Mouse (Mus musculus) spleen, adult 2 months (tissue): Measurements from ENCODE around the gene Klf14. TPM values are rescaled to one million over a fixed set of nuclear protein-coding genes. Genes with fewer than 3 reads are reported as not detected.

Experiments used
- DNase-seq, 2 experiments: peaks; one replicate each; pipeline versions ENCODE4 v3.0.0 to v3.0.0-alpha.2; 2012 to 2021; ENCODE audit warnings: low spot score in 2 of 2, low read depth in 1 of 2
- H3K27ac ChIP-seq: fragments of 200-500 bp; 2 replicates; pipeline ENCODE4 v1.5.1; 2012; ENCODE audit warnings: low read length, inconsistent platforms; ENCODE audit not compliant: insufficient read depth
- H3K27me3 ChIP-seq: fragments of 200-500 bp; 2 replicates; pipeline ENCODE4 v1.6.1; 2012; ENCODE audit warnings: mild to moderate bottlenecking, moderate library complexity, low read length, inconsistent platforms; ENCODE audit not compliant: control insufficient read depth, insufficient read depth
- H3K36me3 ChIP-seq: fragments of 200-500 bp; 2 replicates; pipeline ENCODE4 v1.6.1; 2012; ENCODE audit warnings: mild to moderate bottlenecking, low read length, inconsistent platforms; ENCODE audit not compliant: control insufficient read depth, insufficient read depth
- H3K4me1 ChIP-seq: fragments of 200-500 bp; 2 replicates; pipeline ENCODE4 v1.6.1; 2011; ENCODE audit warnings: inconsistent platforms; ENCODE audit not compliant: control insufficient read depth, insufficient read depth, insufficient read length
- H3K4me3 ChIP-seq: fragments of 200-500 bp; 2 replicates; pipeline ENCODE4 v1.5.1; 2011; ENCODE audit warnings: mild to moderate bottlenecking, inconsistent platforms; ENCODE audit not compliant: insufficient read depth, insufficient read length; ENCODE audit errors: extremely low read depth
- CTCF ChIP-seq: fragments of 200-500 bp; IDR thresholded peaks from 2 replicates; pipeline ENCODE4 v1.5.1; 2011; ENCODE audit warnings: mild to moderate bottlenecking, inconsistent platforms; ENCODE audit not compliant: insufficient read depth, insufficient read length, insufficient replicate concordance; ENCODE audit errors: extremely low read depth
- POLR2A ChIP-seq: fragments of 200-500 bp; IDR thresholded peaks from 2 replicates; pipeline ENCODE4 v1.6.1; 2011; ENCODE audit warnings: low read depth, low read length, inconsistent platforms
- WGBS: fragments of 180-500 bp; shearing (Covaris S2); methylation state at CpG from one replicate; pipeline ENCODE4 v1.1.7; 2018; 5-methylcytosine and 5-hydroxymethylcytosine counted together
- polyA plus RNA-seq: library from polyadenylated mRNA; depleted of rRNA; stranded (reverse); fragments of >200 nt; gene quantifications from 2 replicates; pipeline ENCODE4 v1.2.3, GENCODE M21; 2012

The Klf14 gene
- polyA plus RNA-seq, 1 experiment = not detected

GRCm38 (mm10) chr6:30972121-30972520 lies 13.2 kb upstream of the Klf14 start:
- Histone ChIP-seq H3K36me3 (no peaks in the 10 kb centered on the region), H3K27ac (no peak overlapping the region), H3K27me3 (0 out of 2 replicates have a peak, but pooled peaks cover 1% of the 10 kb centered on the region), H3K4me3 (no peak overlapping the region), H3K4me1 (no peaks in the 10 kb centered on the region)
- DNase-seq = no peak
- 91% methylated on average over 1 of the region's 1 CpGs for WGBS
- TF ChIP-seq CTCF = no peak
- TF ChIP-seq POLR2A = no peak

GRCm38 (mm10) chr6:30957784-30958735 lies 818 bp downstream of the Klf14 start:
- TF ChIP-seq POLR2A = no peak
- no peak for TF ChIP-seq CTCF
- peak overlapping the region; percentile 13; the same call in 1 of the 2 replicates for H3K4me3 ChIP-seq
- no peak for DNase-seq
- H3K27ac ChIP-seq = no peak overlapping the region
- peaks cover 7% of the 10 kb centered on the region for H3K4me1 ChIP-seq
- no peaks in the 10 kb centered on the region for H3K36me3 ChIP-seq
- 13% methylated on average over 84 of the region's 84 CpGs for WGBS
- peaks cover 12% of the 10 kb centered on the region for H3K27me3 ChIP-seq

GRCm38 (mm10) chr6:30939264-30939663 lies 19.6 kb downstream of the Klf14 start:
- Histone ChIP-seq H3K36me3 (no peaks in the 10 kb centered on the region), H3K27ac (no peak overlapping the region), H3K27me3 (no peaks in the 10 kb centered on the region), H3K4me3 (no peak overlapping the region), H3K4me1 (no peaks in the 10 kb centered on the region)
- no peak for TF ChIP-seq POLR2A
- no peak for DNase-seq
- WGBS = 64% methylated on average over 5 of the region's 5 CpGs

GRCm38 (mm10) chr6:30922821-30923220 lies 36.1 kb downstream of the Klf14 start:
- TF ChIP-seq CTCF (no peak), POLR2A (no peak)
- no peak overlapping the region for H3K4me3 ChIP-seq
- H3K36me3 ChIP-seq = no peaks in the 10 kb centered on the region
- no peak overlapping the region for H3K27ac ChIP-seq
- H3K27me3 ChIP-seq = no peaks in the 10 kb centered on the region
- no peaks in the 10 kb centered on the region; the same call in 1 of the 2 replicates for H3K4me1 ChIP-seq
- WGBS = 47% methylated on average over 2 of the region's 2 CpGs
- no peak for DNase-seq

GRCm38 (mm10) chr6:30921826-30922225 lies 37.1 kb downstream of the Klf14 start:
- Histone ChIP-seq H3K27ac (no peak overlapping the region), H3K4me3 (no peak overlapping the region), H3K36me3 (no peaks in the 10 kb centered on the region), H3K4me1 (no peaks in the 10 kb centered on the region; the same call in 1 of the 2 replicates), H3K27me3 (no peaks in the 10 kb centered on the region)
- TF ChIP-seq POLR2A (no peak), CTCF (no peak)
- peak; percentile 32 to 41 for DNase-seq
- WGBS = 30% methylated on average over 10 of the region's 11 CpGs

DNA sequence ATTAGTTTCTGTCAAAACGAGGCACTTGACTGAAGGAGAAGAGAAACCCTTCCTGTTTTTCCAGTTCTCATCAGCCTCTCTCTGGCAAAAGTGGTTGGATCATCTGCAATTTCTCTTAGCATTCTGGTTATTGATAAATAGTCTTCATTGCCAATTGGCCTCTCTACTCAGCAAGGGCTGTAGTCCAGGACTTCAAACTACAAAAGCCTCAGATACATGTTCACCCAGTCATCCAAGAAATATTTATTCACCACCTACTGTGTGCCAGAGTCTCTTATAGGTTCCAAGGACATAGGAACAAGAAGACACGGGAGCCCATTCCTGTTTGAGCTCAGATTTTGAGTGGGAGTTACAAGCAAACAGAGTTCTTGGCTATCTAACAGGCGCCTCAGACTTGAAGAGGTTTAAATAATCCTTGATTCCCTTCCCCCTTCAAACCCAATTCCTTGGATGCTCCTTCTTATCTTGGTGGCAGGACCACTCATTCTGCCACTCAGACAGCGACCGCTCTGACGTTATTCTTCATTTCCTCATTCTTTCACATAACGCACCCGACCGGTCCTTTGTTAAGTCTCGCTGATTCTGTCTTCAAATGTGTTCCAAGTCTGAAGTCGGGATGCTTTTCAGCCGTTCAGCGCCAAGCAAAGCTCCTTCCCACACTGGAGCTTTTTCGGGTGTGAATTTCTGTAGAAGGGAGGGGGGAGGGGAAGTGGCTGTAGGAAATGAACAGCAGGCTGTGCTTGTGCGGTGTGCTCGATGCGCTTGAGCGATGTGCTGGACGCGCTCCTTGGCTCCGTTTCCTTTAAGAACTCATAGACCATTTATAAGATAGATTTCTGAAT lies 37.8 kb downstream of the Klf14 start:
- peak; percentile 27 to 31 for DNase-seq
- Histone ChIP-seq H3K4me1 (no peaks in the 10 kb centered on the region; the same call in 1 of the 2 replicates), H3K4me3 (peak overlapping the region; percentile 5; the same call in 1 of the 2 replicates), H3K27me3 (no peaks in the 10 kb centered on the region), H3K27ac (no peak overlapping the region), H3K36me3 (no peaks in the 10 kb centered on the region)
- TF ChIP-seq CTCF (no peak), POLR2A (no peak)
- WGBS = 34% methylated on average over 21 of the region's 21 CpGs
